Mouse (Mus musculus): ENCODE results near the gene Mmp12. TPM values are rescaled to one million over a fixed set of nuclear protein-coding genes. Genes with fewer than 3 reads are reported as not detected.

The Mmp12 gene
- total RNA-seq (2012; rRNA removed) (not detected in 2 replicates), polyA plus RNA-seq (2012; ENCODE audit: insufficient read depth in 1 of 2, insufficient read length in 2 of 2, low read depth in 1 of 2, low replicate concordance in 2 of 2, missing spikeins in 1 of 2) (not detected)

- H3K9me3 ChIP-seq (replicated peaks; ENCODE audit: insufficient read depth, low read length), result no peaks in the 10 kb centered on the region
- no peak for DNase-seq (ENCODE audit: low read depth, low spot score)
- H3K36me3 ChIP-seq (ENCODE audit: control insufficient read depth in 1 of 2, insufficient read depth in 2 of 2, low read length in 2 of 2), result no peaks in the 10 kb centered on the region
- TF ChIP-seq TBP (IDR thresholded peaks at IDR 0.05; ENCODE audit: low read depth, low read length), result no peak
- H3K4me1 ChIP-seq (ENCODE audit: control insufficient read depth in 1 of 2, insufficient read depth in 2 of 2, low read length in 2 of 2), result no peaks in the 10 kb centered on the region
- H3K27me3 ChIP-seq (ENCODE audit: control insufficient read depth in 1 of 2, insufficient read depth in 2 of 2, low read length in 2 of 2), result peaks cover 0 to 1% of the 10 kb centered on the region in 2 experiments; a peak in 2 of 4 replicates
- H3K4me3 ChIP-seq (ENCODE audit: control insufficient read depth in 1 of 2, insufficient read depth in 1 of 2, low read depth in 2 of 2, low read length in 2 of 2), result no peak within 1 kb of the TSS
- no peak within 1 kb of the TSS for H3K27ac ChIP-seq (ENCODE audit: control insufficient read depth, low read depth, low read length)
- H3K9ac ChIP-seq (ENCODE audit: control insufficient read depth, low read depth, low read length, poor library complexity, severe bottlenecking), result no peak within 1 kb of the TSS
- H3K79me2 ChIP-seq (ENCODE audit: control insufficient read depth, insufficient read depth, low read length, poor library complexity), result no peaks in the 10 kb centered on the region
Observed at GRCm38 (mm10) chr9:7344107-7344506, at the start of gene Mmp12. Mmp12 (plus strand) TSS chr9:7344381.

GRCm38 (mm10) chr9:7331847-7332246 is 12.3 kb upstream of the Mmp12 start:
- H3K27ac ChIP-seq (ENCODE audit: control insufficient read depth, low read depth, low read length), result no peak overlapping the region
- H3K4me1 ChIP-seq (ENCODE audit: control insufficient read depth in 1 of 2, insufficient read depth in 2 of 2, low read length in 2 of 2), result no peaks in the 10 kb centered on the region
- no peaks in the 10 kb centered on the region; a peak in 2 of 4 replicates for H3K27me3 ChIP-seq (ENCODE audit: control insufficient read depth in 1 of 2, insufficient read depth in 2 of 2, low read length in 2 of 2)
- TF ChIP-seq MAFK (IDR thresholded peaks at IDR 0.05; ENCODE audit: borderline replicate concordance, low read depth, low read length), result no peak
- TF ChIP-seq GATA1 (IDR thresholded peaks at IDR 0.05; ENCODE audit: low read depth, low read length), result no peak
- TF ChIP-seq ZMIZ1 (IDR thresholded peaks at IDR 0.05; ENCODE audit: low read depth, low read length), result no peak
- no peak for TF ChIP-seq NELFE (IDR thresholded peaks at IDR 0.05; ENCODE audit: low read depth, low read length)
- TF ChIP-seq EP300 (IDR thresholded peaks at IDR 0.05; ENCODE audit: low read depth in 1 of 2, low read length in 2 of 2), result no peak
- no peak for TF ChIP-seq MYB (IDR thresholded peaks at IDR 0.05; ENCODE audit: low read depth, low read length)
- no peak for TF ChIP-seq ZKSCAN1 (IDR thresholded peaks at IDR 0.05; ENCODE audit: low read depth, low read length)
- TF ChIP-seq POLR2AphosphoS5 (IDR thresholded peaks at IDR 0.05; ENCODE audit: borderline replicate concordance, low read depth, low read length), result no peak
- TF ChIP-seq HCFC1 (IDR thresholded peaks at IDR 0.05; ENCODE audit: low read depth, low read length), result no peak
- no peak for TF ChIP-seq UBTF (IDR thresholded peaks at IDR 0.05; ENCODE audit: borderline replicate concordance, insufficient read depth, low read depth, low read length)
- no peak for TF ChIP-seq CHD1 (IDR thresholded peaks at IDR 0.05; ENCODE audit: low read depth, low read length)
- TF ChIP-seq SIN3A (IDR thresholded peaks at IDR 0.05; ENCODE audit: low read length), result no peak
- TF ChIP-seq TBP (IDR thresholded peaks at IDR 0.05; ENCODE audit: low read depth, low read length), result no peak
- TF ChIP-seq E2F4 (IDR thresholded peaks at IDR 0.05; ENCODE audit: borderline replicate concordance, low read depth, low read length), result no peak
- no peak for TF ChIP-seq MYC (IDR thresholded peaks at IDR 0.05; ENCODE audit: low read depth, low read length)
- TF ChIP-seq MXI1 (IDR thresholded peaks at IDR 0.05; ENCODE audit: low read depth, low read length), result no peak
- H3K79me2 ChIP-seq (ENCODE audit: control insufficient read depth, insufficient read depth, low read length, poor library complexity), result no peaks in the 10 kb centered on the region
- no peak overlapping the region for H3K4me3 ChIP-seq (ENCODE audit: control insufficient read depth in 1 of 2, insufficient read depth in 1 of 2, low read depth in 2 of 2, low read length in 2 of 2)
- no peak for DNase-seq (ENCODE audit: low read depth, low spot score)
- H3K9me3 ChIP-seq (replicated peaks; ENCODE audit: insufficient read depth, low read length), result no peaks in the 10 kb centered on the region
- H3K36me3 ChIP-seq (ENCODE audit: control insufficient read depth in 1 of 2, insufficient read depth in 2 of 2, low read length in 2 of 2), result no peaks in the 10 kb centered on the region
- H3K9ac ChIP-seq (ENCODE audit: control insufficient read depth, low read depth, low read length, poor library complexity, severe bottlenecking), result no peak overlapping the region
